Mouse (Mus musculus) kidney, postnatal 0 days (tissue): ENCODE measurements around the gene Mttp. TPM values are rescaled to one million over a fixed set of nuclear protein-coding genes. Genes with fewer than 3 reads are reported as not detected.

ENCODE experiments used
- ATAC-seq: fragments of 200-750 bp; cut with Nextera tagmentation; replicated peaks from 2 replicates; pipeline ENCODE4 v1.8.0; 2017; ENCODE audit warnings: low read depth, moderate number of reproducible peaks, moderate TSS enrichment, moderate library complexity; ENCODE audit not compliant: low FRiP score
- DNase-seq: peaks from one replicate; pipeline ENCODE4 v3.0.0-alpha.2; 2016; ENCODE audit warnings: low spot score
- H3K27ac ChIP-seq: fragments of 300-500 bp; sonication (generic); 2 replicates; pipeline ENCODE4 v1.5.1; 2014; ENCODE audit warnings: mild to moderate bottlenecking
- H3K27me3 ChIP-seq: fragments of 300-500 bp; sonication (generic); 2 replicates; pipeline ENCODE4 v1.6.1; 2014; ENCODE audit warnings: low read length, mixed read lengths; ENCODE audit not compliant: insufficient read depth
- H3K36me3 ChIP-seq: fragments of 300-500 bp; sonication (generic); 2 replicates; pipeline ENCODE4 v1.6.1; 2014; ENCODE audit warnings: low read length, mixed read lengths; ENCODE audit not compliant: insufficient read depth
- H3K4me1 ChIP-seq: fragments of 300-500 bp; sonication (generic); replicated peaks from 2 replicates; pipeline ENCODE4 v1.6.1; 2014; ENCODE audit warnings: antibody characterized with exemption, low read length, mixed read lengths; ENCODE audit not compliant: insufficient read depth
- H3K4me2 ChIP-seq: fragments of 300-500 bp; sonication (generic); 2 replicates; pipeline ENCODE4 v1.6.1; 2014; ENCODE audit warnings: mild to moderate bottlenecking, low read length, moderate library complexity, mixed read lengths
- H3K4me3 ChIP-seq: fragments of 300-500 bp; sonication (generic); replicated peaks from 2 replicates; pipeline ENCODE4 v1.5.1; 2014; ENCODE audit warnings: low read depth, low read length
- H3K9ac ChIP-seq: fragments of 300-500 bp; sonication (generic); 2 replicates; pipeline ENCODE4 v1.6.1; 2014; ENCODE audit warnings: low read depth, low read length
- H3K9me3 ChIP-seq: fragments of 300-500 bp; sonication (generic); replicated peaks from 2 replicates; pipeline ENCODE4 v1.6.1; 2016; ENCODE audit warnings: low read length, inconsistent platforms, mixed read lengths
- CTCF ChIP-seq: IDR thresholded peaks from 2 replicates; pipeline ENCODE4 v1.5.1; 2016; ENCODE audit warnings: antibody characterized with exemption, low read depth, mild to moderate bottlenecking, moderate library complexity
- WGBS: fragments of 180-500 bp; shearing (Covaris S2); extraction: QIAGEN DNeasy Blood & Tissue Kit; methylation state at CpG from one replicate; pipeline ENCODE4 v1.1.7; 2014; 5-methylcytosine and 5-hydroxymethylcytosine counted together
- polyA plus RNA-seq: library from polyadenylated mRNA; unstranded; fragments of >200 nt; fragmentation: Nextera tagmentation; extraction: Ambion mirVana; gene quantifications from 2 replicates; pipeline ENCODE4 v1.2.1, GENCODE M21; 2015

Mttp gene
- polyA plus RNA-seq, 1 experiment from 2014 or later: 6.9 TPM

GRCm38 (mm10) chr3:138110910-138111782 lies 33.6 kb downstream of the Mttp start:
- Histone ChIP-seq H3K36me3 (no peaks in the 10 kb centered on the region), H3K9me3 (no peaks in the 10 kb centered on the region), H3K4me2 (no peak overlapping the region), H3K4me3 (no peak overlapping the region), H3K9ac (no peak overlapping the region), H3K27me3 (no peaks in the 10 kb centered on the region), H3K27ac (no peak overlapping the region), H3K4me1 (no peaks in the 10 kb centered on the region)
- no peak for TF ChIP-seq CTCF
- WGBS: 90% methylated on average over 19 of the region's 19 CpGs
- ATAC-seq: peak; percentile 59
- no peak for DNase-seq

- Histone ChIP-seq H3K27me3 (no peaks in the 10 kb centered on the region), H3K9me3 (no peaks in the 10 kb centered on the region), H3K36me3 (no peaks in the 10 kb centered on the region), H3K4me1 (no peaks in the 10 kb centered on the region), H3K4me3 (no peak overlapping the region), H3K9ac (no peak overlapping the region), H3K4me2 (no peak overlapping the region), H3K27ac (no peak overlapping the region)
- WGBS: 93% methylated on average over 10 of the region's 10 CpGs
- no peak for TF ChIP-seq CTCF
- ATAC-seq (no peak), DNase-seq (no peak)
Measured at GRCm38 (mm10) chr3:138106887-138107286, 37.9 kb downstream of the Mttp start.

- no peak overlapping the region for H3K4me2 ChIP-seq
- no peak for TF ChIP-seq CTCF
Measured at GRCm38 (mm10) chr3:138105056-138105455, 39.7 kb downstream of the Mttp start.

GRCm38 (mm10) chr3:138103690-138104089 lies 41.1 kb downstream of the Mttp start:
- H3K27me3 ChIP-seq: no peaks in the 10 kb centered on the region
- H3K9me3 ChIP-seq: no peaks in the 10 kb centered on the region
- no peaks in the 10 kb centered on the region for H3K36me3 ChIP-seq
- no peak for DNase-seq
- no peak overlapping the region for H3K4me3 ChIP-seq
- WGBS: 90% methylated on average over 4 of the region's 4 CpGs
- no peak overlapping the region for H3K9ac ChIP-seq
- no peak overlapping the region for H3K27ac ChIP-seq
- no peak overlapping the region for H3K4me2 ChIP-seq
- no peak for ATAC-seq
- H3K4me1 ChIP-seq: no peaks in the 10 kb centered on the region
- TF ChIP-seq CTCF: no peak

More at GRCm38 (mm10) chr3:138105056-138105455, 39.7 kb downstream of the Mttp start:
- Histone ChIP-seq H3K4me3 (no peak overlapping the region), H3K4me1 (no peaks in the 10 kb centered on the region), H3K9me3 (no peaks in the 10 kb centered on the region), H3K27me3 (no peaks in the 10 kb centered on the region), H3K36me3 (no peaks in the 10 kb centered on the region), H3K27ac (no peak overlapping the region), H3K9ac (no peak overlapping the region)
- WGBS: 49% methylated on average over 5 of the region's 5 CpGs
- ATAC-seq (no peak), DNase-seq (no peak)

GRCm38 (mm10) chr3:138101936-138102335 lies 42.8 kb downstream of the Mttp start:
- Histone ChIP-seq H3K36me3 (no peaks in the 10 kb centered on the region), H3K27ac (no peak overlapping the region), H3K27me3 (no peaks in the 10 kb centered on the region), H3K9ac (no peak overlapping the region), H3K4me1 (no peaks in the 10 kb centered on the region), H3K4me2 (no peak overlapping the region), H3K4me3 (no peak overlapping the region), H3K9me3 (no peaks in the 10 kb centered on the region)
- DNase-seq (no peak), ATAC-seq (no peak)
- 90% methylated on average over 4 of the region's 4 CpGs for WGBS
- TF ChIP-seq CTCF: no peak

- Histone ChIP-seq H3K4me2 (no peak overlapping the region), H3K4me1 (no peaks in the 10 kb centered on the region), H3K9me3 (no peaks in the 10 kb centered on the region), H3K36me3 (no peaks in the 10 kb centered on the region), H3K27me3 (no peaks in the 10 kb centered on the region), H3K9ac (no peak overlapping the region), H3K27ac (no peak overlapping the region), H3K4me3 (no peak overlapping the region)
- ATAC-seq (no peak), DNase-seq (peak; percentile 35)
- no peak for TF ChIP-seq CTCF
- 63% methylated on average over 1 of the region's 1 CpGs for WGBS
Measured at GRCm38 (mm10) chr3:138097718-138098117, 47.0 kb downstream of the Mttp start.
